Mouse (Mus musculus): ENCODE results near the gene Dnttip1. TPM values are rescaled to one million over a fixed set of nuclear protein-coding genes. Genes with fewer than 3 reads are reported as not detected.
A peak's percentile ranks its signal among the peaks of the same experiment; 100 is the strongest.

Gene Dnttip1
- total and polyA plus RNA-seq, 3 experiments: 15.9 to 21.9 (median 21.8) TPM

DNA sequence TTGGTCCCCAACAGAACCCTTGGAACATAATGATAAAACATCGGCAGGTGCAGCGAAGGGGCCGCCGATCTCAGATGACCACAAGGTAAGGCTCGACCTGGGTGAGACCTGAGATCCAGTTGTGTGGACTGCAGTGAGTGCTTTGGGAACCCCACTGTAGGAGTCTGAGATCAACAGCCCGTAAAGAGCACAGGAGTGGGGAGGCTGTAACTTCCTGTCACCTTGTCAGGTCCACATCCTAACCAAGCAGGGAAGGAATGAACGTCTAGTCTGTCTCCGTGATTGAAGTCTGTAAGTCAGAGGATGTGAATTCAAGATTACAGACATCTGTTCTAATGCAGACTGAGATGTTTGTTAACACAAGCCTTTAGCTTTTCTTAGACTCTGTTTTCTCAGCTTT is 910 bp downstream of the Dnttip1 start:
- H3K36me3 ChIP-seq (ENCODE audit: control insufficient read depth, insufficient read depth, low read length): no peaks in the 10 kb centered on the region
- WGBS: 34% methylated on average over 8 of the region's 8 CpGs
- H3K79me2 ChIP-seq (replicated peaks; ENCODE audit: control insufficient read depth, insufficient read depth, low read length): peaks cover 6% of the 10 kb centered on the region
- TF ChIP-seq CTCF (IDR thresholded peaks at IDR 0.05): no peak
- TF ChIP-seq POLR2A (IDR thresholded peaks at IDR 0.05; ENCODE audit: insufficient read depth, low read depth, low read length): no peak
- no peak for TF ChIP-seq EP300 (IDR thresholded peaks at IDR 0.05; ENCODE audit: insufficient read depth, low read depth, low read length)
- H3K9ac ChIP-seq (ENCODE audit: low read depth, low read length): peak overlapping the region; percentile 96
- H3K4me3 ChIP-seq: peak overlapping the region; percentile 91
- intact Hi-C loops (cut with DNase I): loop anchor here (2.0 to 5.0 kb wide), 2 partner anchors 24 to 41 kb away; partner anchors contain the start of gene Snx21
- no peak for DNase-seq
- no peaks in the 10 kb centered on the region for H3K27me3 ChIP-seq (ENCODE audit: control insufficient read depth, insufficient read depth, low read length)
- H3K27ac ChIP-seq: no peak overlapping the region; the same call in 1 of the 2 replicates
- peaks cover 5% of the 10 kb centered on the region for H3K4me1 ChIP-seq (ENCODE audit: control insufficient read depth, insufficient read depth, low read length)

DNA sequence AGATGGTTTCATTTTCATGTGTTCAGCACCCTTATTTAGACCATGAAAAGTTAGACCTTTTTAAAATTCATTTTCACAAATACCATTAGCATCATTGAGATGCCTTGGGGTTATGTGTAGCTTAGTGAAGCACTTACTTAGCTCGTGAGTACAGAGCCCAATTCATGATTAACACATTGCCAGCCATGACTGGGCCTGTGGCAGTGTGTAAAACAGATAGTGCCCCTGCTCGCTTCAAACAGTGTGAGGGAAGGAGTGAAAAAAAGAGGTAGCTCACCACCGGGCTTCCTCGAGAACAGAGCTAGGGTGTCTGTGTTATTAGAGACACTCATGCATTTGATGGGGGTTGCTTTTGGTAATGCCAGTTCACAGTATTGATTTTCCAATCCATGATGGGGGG is 2.4 kb downstream of the Dnttip1 start:
- no peak overlapping the region for H3K9ac ChIP-seq (ENCODE audit: low read depth, low read length)
- peaks cover 6% of the 10 kb centered on the region for H3K79me2 ChIP-seq (replicated peaks; ENCODE audit: control insufficient read depth, insufficient read depth, low read length)
- WGBS: 80% methylated on average over 4 of the region's 4 CpGs
- H3K4me3 ChIP-seq: no peak overlapping the region
- no peaks in the 10 kb centered on the region for H3K27me3 ChIP-seq (ENCODE audit: control insufficient read depth, insufficient read depth, low read length)
- peaks cover 5% of the 10 kb centered on the region for H3K4me1 ChIP-seq (ENCODE audit: control insufficient read depth, insufficient read depth, low read length)
- intact Hi-C loops (cut with DNase I): loop anchor here (5.0 kb wide), 1 partner anchor 39 kb away; the partner anchor contains the start of gene Snx21
- no peak for DNase-seq
- H3K27ac ChIP-seq: no peak overlapping the region
- TF ChIP-seq CTCF (IDR thresholded peaks at IDR 0.05) (no peak), EP300 (IDR thresholded peaks at IDR 0.05; ENCODE audit: insufficient read depth, low read depth, low read length) (no peak)
- no peaks in the 10 kb centered on the region for H3K36me3 ChIP-seq (ENCODE audit: control insufficient read depth, insufficient read depth, low read length)

DNA sequence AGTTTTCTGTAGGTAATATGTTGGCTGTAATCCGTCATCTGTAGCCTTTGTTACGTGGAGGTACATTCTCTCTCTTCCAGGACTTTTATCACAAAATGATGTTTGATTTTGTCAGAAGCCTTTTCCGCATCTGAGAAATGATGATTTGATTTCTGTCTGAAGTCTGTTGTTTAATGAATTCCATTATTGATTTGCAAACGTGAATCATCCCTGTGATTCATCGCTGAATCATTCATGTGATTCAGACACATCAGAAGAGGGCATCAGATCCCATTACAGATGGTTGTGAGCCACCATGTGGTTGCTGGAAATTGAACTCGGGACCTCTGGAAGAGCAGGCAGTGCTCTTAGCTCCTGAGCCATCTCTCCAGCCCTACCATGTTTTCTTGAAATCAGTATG is 3.2 kb downstream of the Dnttip1 start:
- Histone ChIP-seq H3K27me3 (ENCODE audit: control insufficient read depth, insufficient read depth, low read length) (no peaks in the 10 kb centered on the region), H3K9ac (ENCODE audit: low read depth, low read length) (no peak overlapping the region), H3K27ac (no peak overlapping the region), H3K79me2 (replicated peaks; ENCODE audit: control insufficient read depth, insufficient read depth, low read length) (peaks cover 6% of the 10 kb centered on the region), H3K4me3 (no peak overlapping the region), H3K4me1 (ENCODE audit: control insufficient read depth, insufficient read depth, low read length) (peaks cover 5% of the 10 kb centered on the region), H3K36me3 (ENCODE audit: control insufficient read depth, insufficient read depth, low read length) (peaks cover under 1% of the 10 kb centered on the region; the same call in 1 of the 2 replicates)
- 84% methylated on average over 6 of the region's 6 CpGs for WGBS
- DNase-seq: no peak
- intact Hi-C loops (cut with DNase I): loop anchor here (5.0 kb wide), 1 partner anchor 38 kb away; the partner anchor contains the start of gene Snx21
- TF ChIP-seq EP300 (IDR thresholded peaks at IDR 0.05; ENCODE audit: insufficient read depth, low read depth, low read length): no peak
- no peak for TF ChIP-seq POLR2A (IDR thresholded peaks at IDR 0.05; ENCODE audit: insufficient read depth, low read depth, low read length)
- TF ChIP-seq CTCF (IDR thresholded peaks at IDR 0.05): no peak

DNA sequence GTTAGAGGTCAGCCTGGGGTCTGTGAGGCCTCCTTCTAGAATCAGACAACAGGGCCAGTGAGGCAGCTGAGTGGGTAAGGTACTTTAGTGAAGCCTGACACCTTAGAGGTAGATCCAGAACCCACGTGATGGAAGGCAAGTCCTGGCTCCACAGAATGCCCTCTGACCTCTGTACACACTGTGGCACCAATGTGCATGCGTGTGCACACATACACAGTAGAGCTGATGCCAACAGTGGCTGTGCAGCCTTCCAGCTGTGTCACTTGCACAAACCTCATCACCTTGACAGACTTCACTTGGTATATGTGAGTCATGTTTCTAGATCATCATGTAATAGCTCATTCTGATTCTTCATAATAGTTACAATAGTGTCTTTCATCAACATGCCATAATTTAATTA is 6.7 kb downstream of the Dnttip1 start:
- no peak overlapping the region for H3K27ac ChIP-seq
- DNase-seq: no peak
- no peak overlapping the region for H3K4me3 ChIP-seq
- WGBS: 87% methylated on average over 2 of the region's 2 CpGs
- H3K4me1 ChIP-seq (ENCODE audit: control insufficient read depth, insufficient read depth, low read length): peaks cover 1% of the 10 kb centered on the region; the same call in 1 of the 2 replicates
- intact Hi-C loops (cut with DNase I): no loop called here
- no peak for TF ChIP-seq CTCF (IDR thresholded peaks at IDR 0.05)
- no peak for TF ChIP-seq EP300 (IDR thresholded peaks at IDR 0.05; ENCODE audit: insufficient read depth, low read depth, low read length)
- no peak for TF ChIP-seq POLR2A (IDR thresholded peaks at IDR 0.05; ENCODE audit: insufficient read depth, low read depth, low read length)
- no peaks in the 10 kb centered on the region for H3K27me3 ChIP-seq (ENCODE audit: control insufficient read depth, insufficient read depth, low read length)
- no peak overlapping the region for H3K9ac ChIP-seq (ENCODE audit: low read depth, low read length)
- H3K79me2 ChIP-seq (replicated peaks; ENCODE audit: control insufficient read depth, insufficient read depth, low read length): peaks cover 2% of the 10 kb centered on the region; the same call in 1 of the 2 replicates
- peaks cover 15% of the 10 kb centered on the region for H3K36me3 ChIP-seq (ENCODE audit: control insufficient read depth, insufficient read depth, low read length)

DNA sequence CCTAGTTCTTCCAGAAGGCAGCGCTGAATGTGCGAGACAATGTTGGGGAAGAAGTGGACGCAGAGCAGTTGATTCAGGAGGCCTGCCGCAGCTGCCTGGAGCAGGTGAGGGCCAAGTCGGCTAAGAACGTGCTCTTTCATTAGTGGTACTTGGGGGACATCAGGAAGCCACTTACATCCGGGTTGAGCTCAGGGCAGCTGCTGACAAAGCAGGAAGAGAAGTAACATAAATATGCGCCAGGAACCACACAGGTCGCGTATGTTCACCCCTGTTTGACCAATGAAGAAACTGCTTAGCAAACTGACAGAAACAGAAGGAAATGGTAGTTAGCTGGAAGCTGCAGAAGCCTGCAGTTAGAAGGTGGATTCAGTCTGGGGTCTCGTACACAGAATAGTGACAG is 8.3 kb downstream of the Dnttip1 start:
- Histone ChIP-seq H3K4me1 (ENCODE audit: control insufficient read depth, insufficient read depth, low read length) (peaks cover 1% of the 10 kb centered on the region; the same call in 1 of the 2 replicates), H3K79me2 (replicated peaks; ENCODE audit: control insufficient read depth, insufficient read depth, low read length) (peaks cover 2% of the 10 kb centered on the region; the same call in 1 of the 2 replicates), H3K36me3 (ENCODE audit: control insufficient read depth, insufficient read depth, low read length) (peaks cover 15% of the 10 kb centered on the region), H3K4me3 (no peak overlapping the region), H3K27ac (peak overlapping the region; percentile 91), H3K9ac (ENCODE audit: low read depth, low read length) (no peak overlapping the region), H3K27me3 (ENCODE audit: control insufficient read depth, insufficient read depth, low read length) (no peaks in the 10 kb centered on the region)
- no peak for TF ChIP-seq EP300 (IDR thresholded peaks at IDR 0.05; ENCODE audit: insufficient read depth, low read depth, low read length)
- no peak for TF ChIP-seq CTCF (IDR thresholded peaks at IDR 0.05)
- no peak for TF ChIP-seq POLR2A (IDR thresholded peaks at IDR 0.05; ENCODE audit: insufficient read depth, low read depth, low read length)
- 52% methylated on average over 11 of the region's 11 CpGs for WGBS
- intact Hi-C loops (cut with DNase I): no loop called here
- DNase-seq: no peak

DNA sequence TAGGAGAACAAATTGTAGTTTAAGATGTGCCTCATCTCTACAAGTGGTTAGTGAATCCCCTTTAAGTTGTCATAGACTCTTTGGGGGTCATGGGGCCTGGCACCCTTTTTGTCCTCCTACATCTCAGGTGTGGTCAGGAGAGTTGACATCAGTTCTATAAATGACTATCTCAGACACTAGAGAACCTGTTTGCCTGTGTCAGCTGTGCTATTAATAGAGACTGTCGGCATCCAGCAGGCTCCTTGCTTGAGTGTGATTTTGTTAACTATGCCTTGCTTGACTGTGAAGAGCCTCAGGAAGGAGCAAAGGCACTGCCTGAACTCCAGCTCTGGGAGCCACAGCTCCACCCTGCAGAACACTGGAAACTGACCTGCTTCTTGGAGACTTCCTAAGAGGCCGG is 9.0 kb downstream of the Dnttip1 start:
- H3K79me2 ChIP-seq (replicated peaks; ENCODE audit: control insufficient read depth, insufficient read depth, low read length): peaks cover 2% of the 10 kb centered on the region; the same call in 1 of the 2 replicates
- H3K27ac ChIP-seq: peak overlapping the region; percentile 91
- no peak overlapping the region for H3K4me3 ChIP-seq
- H3K9ac ChIP-seq (ENCODE audit: low read depth, low read length): peak overlapping the region; percentile 6; the same call in 1 of the 2 replicates
- no peak for TF ChIP-seq EP300 (IDR thresholded peaks at IDR 0.05; ENCODE audit: insufficient read depth, low read depth, low read length)
- peak; percentile 40; the same call in 1 of the 2 replicates for TF ChIP-seq POLR2A (IDR thresholded peaks at IDR 0.05; ENCODE audit: insufficient read depth, low read depth, low read length)
- no peak for TF ChIP-seq CTCF (IDR thresholded peaks at IDR 0.05)
- H3K36me3 ChIP-seq (ENCODE audit: control insufficient read depth, insufficient read depth, low read length): peaks cover 15% of the 10 kb centered on the region
- peak in 1 of 2 experiments; percentile 55 for DNase-seq
- peaks cover 1% of the 10 kb centered on the region; the same call in 1 of the 2 replicates for H3K4me1 ChIP-seq (ENCODE audit: control insufficient read depth, insufficient read depth, low read length)
- no peaks in the 10 kb centered on the region for H3K27me3 ChIP-seq (ENCODE audit: control insufficient read depth, insufficient read depth, low read length)
- intact Hi-C loops (cut with DNase I): no loop called here
- 47% methylated on average over 2 of the region's 2 CpGs for WGBS

Measured in heart, adult 2 months (tissue).